Mouse (Mus musculus) forebrain, embryonic 16.5 days (tissue): ENCODE measurements around the gene Coil. TPM values are rescaled to one million over a fixed set of nuclear protein-coding genes. Genes with fewer than 3 reads are reported as not detected.

ENCODE experiments used
- ATAC-seq: fragments of 200-750 bp; cut with Nextera tagmentation; 2 replicates; pipeline ENCODE4 v1.8.0; 2017; ENCODE audit warnings: mild to moderate bottlenecking, moderate library complexity
- H3K27ac ChIP-seq: fragments of 300-500 bp; sonication (generic); 2 replicates; pipeline ENCODE4 v1.5.1; 2014; ENCODE audit warnings: low read length, control low read depth
- H3K27me3 ChIP-seq: fragments of 300-500 bp; sonication (generic); replicated peaks from 2 replicates; pipeline ENCODE4 v1.6.1; 2014; ENCODE audit warnings: low read length; ENCODE audit not compliant: control insufficient read depth, insufficient read depth
- H3K36me3 ChIP-seq: fragments of 300-500 bp; sonication (generic); 2 replicates; pipeline ENCODE4 v1.6.1; 2014; ENCODE audit not compliant: control insufficient read depth, insufficient read depth
- H3K4me1 ChIP-seq: fragments of 300-500 bp; sonication (generic); replicated peaks from 2 replicates; pipeline ENCODE4 v1.6.1; 2014; ENCODE audit warnings: low read length; ENCODE audit not compliant: control insufficient read depth, insufficient read depth
- H3K4me2 ChIP-seq: fragments of 300-500 bp; sonication (generic); 2 replicates; pipeline ENCODE4 v1.6.1; 2014; ENCODE audit warnings: mild to moderate bottlenecking, low read length, control low read depth
- H3K4me3 ChIP-seq: fragments of 300-500 bp; sonication (generic); replicated peaks from 2 replicates; pipeline ENCODE4 v1.5.1; 2014; ENCODE audit warnings: mild to moderate bottlenecking, low read length, control low read depth
- H3K9ac ChIP-seq: fragments of 300-500 bp; sonication (generic); replicated peaks from 2 replicates; pipeline ENCODE4 v1.6.1; 2014; ENCODE audit warnings: low read depth, low read length, control low read depth
- H3K9me3 ChIP-seq: fragments of 300-500 bp; sonication (generic); 2 replicates; pipeline ENCODE4 v1.6.1; 2016; ENCODE audit warnings: low read length; ENCODE audit not compliant: control insufficient read depth
- WGBS: fragments of 180-500 bp; shearing (Covaris S2); extraction: QIAGEN DNeasy Blood & Tissue Kit; methylation state at CpG from one replicate; pipeline ENCODE4 v1.1.7; 2014; 5-methylcytosine and 5-hydroxymethylcytosine counted together
- polyA plus RNA-seq: library from polyadenylated mRNA; unstranded; fragments of >200 nt; fragmentation: Nextera tagmentation; extraction: Ambion mirVana; gene quantifications from 2 replicates; pipeline ENCODE4 v1.2.1, GENCODE M21; 2015

Gene Coil
- polyA plus RNA-seq, 1 experiment from 2014 or later: 27.1 TPM

DNA sequence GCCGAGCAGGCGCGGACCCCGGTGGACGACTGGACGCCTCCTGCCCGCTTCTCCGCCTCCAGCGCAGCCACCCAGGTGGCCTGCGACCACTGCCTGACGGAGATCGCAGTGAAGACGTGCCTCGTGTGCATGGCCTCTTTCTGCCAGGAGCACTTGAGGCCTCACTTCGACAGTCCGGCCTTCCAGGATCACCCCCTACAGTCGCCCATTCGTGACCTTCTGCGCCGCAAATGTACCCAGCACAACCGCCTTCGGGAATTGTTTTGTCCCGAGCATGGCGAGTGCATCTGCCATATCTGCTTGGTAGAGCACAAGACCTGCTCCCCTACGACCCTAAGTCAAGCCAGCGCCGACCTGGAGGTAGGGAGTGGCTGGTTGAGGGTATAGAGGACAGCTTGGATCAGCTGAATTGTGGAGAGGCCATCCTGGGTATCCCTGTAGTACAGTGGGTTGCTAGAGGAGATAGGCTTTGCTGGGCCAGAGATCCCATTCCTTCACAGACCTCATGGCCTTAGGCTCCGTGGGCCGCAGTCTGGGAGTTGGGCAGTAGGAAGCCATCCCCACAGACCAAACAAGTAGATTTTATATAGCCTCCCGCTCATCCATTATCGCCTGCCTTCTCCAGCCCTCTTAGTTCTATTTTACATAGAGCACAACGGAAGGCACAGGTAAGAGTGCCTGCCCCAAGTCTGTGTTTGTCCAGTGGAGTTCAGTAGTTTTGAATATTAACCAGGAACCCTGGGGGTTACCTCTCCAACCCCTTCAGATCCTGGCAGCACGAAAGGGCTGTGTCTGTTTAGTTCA, 29.9 kb downstream of the Coil start:
- H3K4me1 ChIP-seq: 0 out of 2 replicates have a peak, but pooled peaks cover 8% of the 10 kb centered on the region
- no peak overlapping the region for H3K27ac ChIP-seq
- peak overlapping the region; percentile 47 for H3K4me2 ChIP-seq
- WGBS: 29% methylated on average over 33 of the region's 33 CpGs
- H3K27me3 ChIP-seq: peaks cover 18% of the 10 kb centered on the region
- no peak for ATAC-seq
- H3K36me3 ChIP-seq: no peaks in the 10 kb centered on the region
- peak overlapping the region; percentile 48 for H3K9ac ChIP-seq
- H3K9me3 ChIP-seq: no peaks in the 10 kb centered on the region
- peak overlapping the region; percentile 45 for H3K4me3 ChIP-seq

DNA sequence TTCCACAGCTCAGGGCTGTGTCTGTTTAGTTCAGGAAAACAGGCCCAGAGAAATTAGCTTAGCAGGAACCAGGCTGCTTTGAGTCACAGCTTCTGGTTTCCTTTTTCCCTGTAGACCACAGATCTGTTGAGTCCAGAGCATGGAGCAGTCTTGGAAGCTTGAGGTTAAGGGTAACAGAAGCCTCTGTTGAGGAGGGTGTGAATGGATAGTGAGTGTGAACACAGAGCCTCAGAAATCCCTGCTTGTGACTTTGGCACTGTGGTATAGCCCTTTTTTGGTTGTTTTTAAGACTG, 30.4 kb downstream of the Coil start:
- Histone ChIP-seq H3K27ac (no peak overlapping the region), H3K9me3 (no peaks in the 10 kb centered on the region), H3K36me3 (no peaks in the 10 kb centered on the region), H3K9ac (no peak overlapping the region), H3K4me1 (0 out of 2 replicates have a peak, but pooled peaks cover 8% of the 10 kb centered on the region), H3K4me3 (no peak overlapping the region), H3K4me2 (no peak overlapping the region), H3K27me3 (peaks cover 18% of the 10 kb centered on the region)
- no peak for ATAC-seq

DNA sequence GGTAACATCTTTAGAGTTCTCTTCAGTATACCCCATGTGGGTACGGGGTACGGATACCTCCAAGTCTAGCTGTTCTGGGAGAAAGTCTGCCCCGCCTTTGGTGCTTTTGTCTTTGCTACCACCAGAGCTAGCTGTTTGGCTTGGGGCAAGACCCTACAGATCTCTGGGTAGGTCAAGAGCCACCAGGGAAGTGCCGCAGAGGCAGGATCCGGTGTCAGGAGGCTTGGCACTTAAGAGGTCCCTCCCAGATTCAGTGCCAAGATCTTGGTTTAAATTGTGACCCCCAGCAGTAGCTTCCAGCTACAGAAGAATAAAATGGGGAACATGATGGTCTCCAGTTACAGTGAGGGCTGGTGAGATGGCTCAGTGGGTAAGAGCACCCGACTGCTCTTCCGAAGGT, 31.5 kb downstream of the Coil start:
- no peak overlapping the region for H3K4me3 ChIP-seq
- ATAC-seq: no peak
- WGBS: 93% methylated on average over 7 of the region's 7 CpGs

DNA sequence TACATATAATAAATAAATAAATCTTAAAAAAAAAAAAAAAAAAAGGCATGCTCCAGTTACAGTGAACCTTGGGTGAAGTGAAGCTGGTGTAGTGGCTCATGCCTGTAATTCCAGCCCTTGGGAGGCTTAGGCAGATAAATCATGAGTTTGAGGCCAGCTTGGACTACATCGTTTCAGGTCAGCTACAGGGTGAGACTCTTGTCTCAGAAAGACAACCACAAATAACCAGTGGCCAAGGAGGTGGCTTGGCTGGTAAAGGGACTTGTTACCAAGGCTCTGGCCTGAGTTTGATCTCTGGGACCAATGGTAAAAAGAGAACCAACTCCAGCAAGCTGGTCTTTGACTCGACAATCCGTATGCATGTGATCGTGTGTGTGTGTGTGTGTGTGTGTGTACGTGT, 32.0 kb downstream of the Coil start:
- H3K9me3 ChIP-seq: no peaks in the 10 kb centered on the region
- H3K27me3 ChIP-seq: peaks cover 18% of the 10 kb centered on the region
- no peaks in the 10 kb centered on the region for H3K36me3 ChIP-seq
- WGBS: 93% methylated on average over 5 of the region's 5 CpGs
- H3K9ac ChIP-seq: no peak overlapping the region
- H3K4me2 ChIP-seq: no peak overlapping the region
- H3K4me1 ChIP-seq: 0 out of 2 replicates have a peak, but pooled peaks cover 8% of the 10 kb centered on the region
- no peak for ATAC-seq
- H3K27ac ChIP-seq: no peak overlapping the region
- no peak overlapping the region for H3K4me3 ChIP-seq

More for the DNA sequence above, 31.5 kb downstream of the Coil start:
- H3K9ac ChIP-seq: no peak overlapping the region
- H3K36me3 ChIP-seq: no peaks in the 10 kb centered on the region
- no peak overlapping the region for H3K27ac ChIP-seq
- H3K4me2 ChIP-seq: no peak overlapping the region
- peaks cover 18% of the 10 kb centered on the region for H3K27me3 ChIP-seq
- 0 out of 2 replicates have a peak, but pooled peaks cover 8% of the 10 kb centered on the region for H3K4me1 ChIP-seq
- H3K9me3 ChIP-seq: no peaks in the 10 kb centered on the region

DNA sequence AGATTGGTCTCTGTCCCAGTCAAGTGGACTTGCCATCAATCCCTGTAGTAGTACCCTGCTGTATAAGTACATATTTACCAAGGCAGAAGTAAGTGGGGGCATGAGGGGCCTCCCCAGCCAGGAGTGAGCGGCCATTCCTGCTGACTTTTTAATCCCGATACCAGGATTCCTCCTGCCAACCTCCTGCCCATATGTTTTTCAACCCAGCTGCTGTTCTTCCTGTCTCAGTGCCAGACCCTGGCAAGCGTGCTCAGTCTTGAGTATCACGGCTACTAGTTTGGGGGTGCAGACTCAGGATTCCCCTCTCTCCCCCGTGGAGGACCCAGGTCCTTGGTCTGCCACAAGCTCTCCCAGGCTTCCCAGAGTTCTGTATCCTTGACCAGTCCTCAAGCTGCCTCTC, 32.6 kb downstream of the Coil start:
- H3K27ac ChIP-seq: no peak overlapping the region
- no peak overlapping the region for H3K9ac ChIP-seq
- 58% methylated on average over 5 of the region's 5 CpGs for WGBS
- H3K4me1 ChIP-seq: 0 out of 2 replicates have a peak, but pooled peaks cover 8% of the 10 kb centered on the region
- no peak overlapping the region for H3K4me3 ChIP-seq
- no peak overlapping the region for H3K4me2 ChIP-seq
- H3K36me3 ChIP-seq: no peaks in the 10 kb centered on the region
- ATAC-seq: no peak
- H3K27me3 ChIP-seq: peaks cover 18% of the 10 kb centered on the region
- H3K9me3 ChIP-seq: no peaks in the 10 kb centered on the region

DNA sequence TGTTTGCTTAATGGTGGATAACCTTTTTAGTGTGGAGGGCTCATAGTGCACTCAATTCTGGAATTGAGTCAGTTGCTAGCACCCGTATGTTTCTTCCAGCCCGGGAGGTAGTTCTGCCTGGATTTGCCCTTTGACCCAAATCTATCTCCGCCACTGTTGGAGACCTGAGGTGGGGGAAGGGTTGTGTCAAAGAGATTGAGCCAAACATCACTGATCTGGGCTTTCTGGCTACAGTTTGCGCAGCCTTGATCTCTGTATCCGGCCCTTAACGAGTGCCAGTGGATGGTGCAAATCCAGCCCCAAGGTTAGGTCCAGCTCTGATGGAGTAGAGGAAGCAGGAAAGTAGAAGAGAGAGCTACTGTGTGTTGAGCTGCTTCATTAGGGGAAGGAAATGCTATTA, 33.0 kb downstream of the Coil start:
- H3K4me3 ChIP-seq: no peak overlapping the region

DNA sequence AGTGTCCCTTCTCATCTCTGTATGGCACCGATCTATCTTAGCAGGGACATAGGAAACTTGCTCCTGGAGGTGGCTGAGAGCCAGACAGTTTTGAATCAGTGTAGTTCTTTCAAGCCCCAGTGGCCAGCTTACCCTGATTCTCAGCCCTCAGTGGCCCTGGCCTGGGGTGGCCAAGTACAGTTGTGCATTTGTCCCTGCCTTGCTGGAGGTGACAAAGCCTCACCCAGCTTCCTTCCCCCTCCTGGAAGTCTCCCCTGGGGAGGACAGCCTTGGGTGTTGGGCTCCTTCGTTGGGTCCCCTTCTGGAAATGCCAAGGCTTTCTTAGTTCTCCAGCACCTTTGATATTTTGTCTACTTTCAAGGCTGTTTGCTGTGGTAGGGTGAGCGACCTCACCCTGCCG, 33.7 kb downstream of the Coil start:
- Histone ChIP-seq H3K9ac (no peak overlapping the region), H3K4me2 (no peak overlapping the region), H3K4me1 (0 out of 2 replicates have a peak, but pooled peaks cover 8% of the 10 kb centered on the region), H3K36me3 (no peaks in the 10 kb centered on the region), H3K4me3 (no peak overlapping the region), H3K27me3 (peaks cover 17% of the 10 kb centered on the region), H3K9me3 (no peaks in the 10 kb centered on the region), H3K27ac (no peak overlapping the region)
- ATAC-seq: no peak
- WGBS: 82% methylated on average over 4 of the region's 4 CpGs

More for the DNA sequence above, 33.0 kb downstream of the Coil start:
- H3K27me3 ChIP-seq: peaks cover 18% of the 10 kb centered on the region
- no peak overlapping the region for H3K9ac ChIP-seq
- H3K4me1 ChIP-seq: 0 out of 2 replicates have a peak, but pooled peaks cover 8% of the 10 kb centered on the region
- no peaks in the 10 kb centered on the region for H3K9me3 ChIP-seq
- no peak overlapping the region for H3K27ac ChIP-seq
- no peak for ATAC-seq
- no peaks in the 10 kb centered on the region for H3K36me3 ChIP-seq
- H3K4me2 ChIP-seq: no peak overlapping the region
- 70% methylated on average over 6 of the region's 6 CpGs for WGBS

DNA sequence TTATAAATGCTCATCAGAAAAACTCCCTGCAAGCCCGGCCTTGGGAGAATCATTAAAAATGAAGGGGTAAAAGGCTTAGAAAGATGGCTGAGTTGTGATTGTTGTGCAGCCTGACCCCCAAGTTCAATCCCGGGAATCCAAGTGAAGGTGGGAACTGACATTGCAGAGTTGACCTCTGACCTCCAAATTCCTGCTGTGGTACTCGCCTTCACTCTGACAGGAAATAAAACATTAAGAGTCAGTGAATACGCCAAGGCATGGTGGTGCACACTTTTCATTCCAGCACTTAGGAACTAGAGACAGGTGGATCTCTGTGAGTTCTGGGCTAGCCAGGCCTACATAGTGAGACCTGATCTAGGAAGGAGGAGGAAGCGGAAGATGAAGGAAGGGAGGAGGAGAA, 35.4 kb downstream of the Coil start:
- no peaks in the 10 kb centered on the region for H3K36me3 ChIP-seq
- no peak overlapping the region for H3K4me3 ChIP-seq
- no peak overlapping the region for H3K9ac ChIP-seq
- no peak overlapping the region for H3K4me2 ChIP-seq
- H3K27me3 ChIP-seq: no peaks in the 10 kb centered on the region
- H3K4me1 ChIP-seq: 0 out of 2 replicates have a peak, but pooled peaks cover 2% of the 10 kb centered on the region
- no peaks in the 10 kb centered on the region for H3K9me3 ChIP-seq
- H3K27ac ChIP-seq: no peak overlapping the region
- ATAC-seq: no peak
- WGBS: 88% methylated on average over 5 of the region's 5 CpGs

DNA sequence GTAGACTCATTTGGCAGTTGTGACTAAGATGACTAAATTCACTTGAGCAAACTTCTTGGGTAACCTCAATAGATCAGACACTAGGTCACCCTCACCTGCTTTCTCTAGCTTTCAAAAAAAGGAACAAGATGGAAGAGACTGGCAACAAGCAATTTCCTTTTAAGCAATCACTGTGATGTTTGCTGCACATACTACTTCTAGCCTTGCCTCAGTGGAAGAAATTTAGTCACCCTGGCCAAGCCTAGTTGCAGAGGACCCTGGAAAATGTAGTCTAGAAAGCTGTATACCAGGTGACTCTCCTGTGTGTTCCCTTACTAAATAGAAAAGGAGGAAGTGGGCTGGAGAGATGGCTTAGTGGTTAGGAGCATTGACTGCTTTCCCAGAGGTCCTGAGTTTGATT, 36.4 kb downstream of the Coil start:
- no peak overlapping the region for H3K27ac ChIP-seq
- no peak overlapping the region for H3K4me3 ChIP-seq
- no peaks in the 10 kb centered on the region for H3K36me3 ChIP-seq
- H3K9me3 ChIP-seq: no peaks in the 10 kb centered on the region
- no peak overlapping the region for H3K4me2 ChIP-seq
- no peaks in the 10 kb centered on the region for H3K27me3 ChIP-seq
- no peak overlapping the region for H3K9ac ChIP-seq
- H3K4me1 ChIP-seq: 0 out of 2 replicates have a peak, but pooled peaks cover 2% of the 10 kb centered on the region
- ATAC-seq: no peak
